Mouse (Mus musculus): ENCODE measurements around the gene Fam178b. TPM values are rescaled to one million over a fixed set of nuclear protein-coding genes. Genes with fewer than 3 reads are reported as not detected.

Gene Fam178b
- polyA plus RNA-seq, 1 experiment = 410 TPM

GRCm38 (mm10) chr1:36559256-36559655 is 123.7 kb downstream of the Fam178b start:
- no peak for TF ChIP-seq CTCF (IDR thresholded peaks at IDR 0.05; ENCODE audit: control insufficient read depth, insufficient read depth, insufficient replicate concordance, low read depth, low read length)
- no peak for TF ChIP-seq POLR2A (IDR thresholded peaks at IDR 0.05; ENCODE audit: control insufficient read depth, low read depth, low read length)
- no peak overlapping the region for H3K4me3 ChIP-seq (ENCODE audit: control insufficient read depth, low read depth, low read length)
- H3K4me1 ChIP-seq (ENCODE audit: control insufficient read depth, insufficient read depth, low read length) = peaks cover 39% of the 10 kb centered on the region
- H3K27me3 ChIP-seq (ENCODE audit: control insufficient read depth, insufficient read depth, low read length) = no peaks in the 10 kb centered on the region; the same call in 1 of the 2 replicates
- H3K27ac ChIP-seq (ENCODE audit: control insufficient read depth, insufficient read depth, low read depth, low read length) = no peak overlapping the region
- H3K36me3 ChIP-seq (ENCODE audit: control insufficient read depth, insufficient read depth, low read length) = no peaks in the 10 kb centered on the region; the same call in 1 of the 2 replicates

GRCm38 (mm10) chr1:36558031-36558993 is 124.7 kb downstream of the Fam178b start, which contains the start of gene Sema4c:
Gene Sema4c, minus strand, starts transcription at chr1:36558349.
- H3K4me1 ChIP-seq (ENCODE audit: control insufficient read depth, insufficient read depth, low read length) = peaks cover 39% of the 10 kb centered on the region
- peak within 1 kb of the TSS; percentile 75 for H3K27ac ChIP-seq (ENCODE audit: control insufficient read depth, insufficient read depth, low read depth, low read length)
- H3K4me3 ChIP-seq (ENCODE audit: control insufficient read depth, low read depth, low read length) = peak within 1 kb of the TSS; percentile 89
- no peaks in the 10 kb centered on the region; the same call in 1 of the 2 replicates for H3K36me3 ChIP-seq (ENCODE audit: control insufficient read depth, insufficient read depth, low read length)
- TF ChIP-seq CTCF (IDR thresholded peaks at IDR 0.05; ENCODE audit: control insufficient read depth, insufficient read depth, insufficient replicate concordance, low read depth, low read length) = no peak
- TF ChIP-seq POLR2A (IDR thresholded peaks at IDR 0.05; ENCODE audit: control insufficient read depth, low read depth, low read length) = peak; percentile 42; the same call in 1 of the 2 replicates
- no peaks in the 10 kb centered on the region; the same call in 1 of the 2 replicates for H3K27me3 ChIP-seq (ENCODE audit: control insufficient read depth, insufficient read depth, low read length)

GRCm38 (mm10) chr1:36557457-36558011 is 125.4 kb downstream of the Fam178b start:
- H3K27ac ChIP-seq (ENCODE audit: control insufficient read depth, insufficient read depth, low read depth, low read length) = peak overlapping the region; percentile 75
- H3K36me3 ChIP-seq (ENCODE audit: control insufficient read depth, insufficient read depth, low read length) = peaks cover 3% of the 10 kb centered on the region
- peak overlapping the region; percentile 89 for H3K4me3 ChIP-seq (ENCODE audit: control insufficient read depth, low read depth, low read length)
- peaks cover 39% of the 10 kb centered on the region for H3K4me1 ChIP-seq (ENCODE audit: control insufficient read depth, insufficient read depth, low read length)
- H3K27me3 ChIP-seq (ENCODE audit: control insufficient read depth, insufficient read depth, low read length) = no peaks in the 10 kb centered on the region; the same call in 1 of the 2 replicates
- TF ChIP-seq CTCF (IDR thresholded peaks at IDR 0.05; ENCODE audit: control insufficient read depth, insufficient read depth, insufficient replicate concordance, low read depth, low read length) (no peak), POLR2A (IDR thresholded peaks at IDR 0.05; ENCODE audit: control insufficient read depth, low read depth, low read length) (no peak)

- TF ChIP-seq POLR2A (IDR thresholded peaks at IDR 0.05; ENCODE audit: control insufficient read depth, low read depth, low read length) (peak; percentile 46; the same call in 1 of the 2 replicates), CTCF (IDR thresholded peaks at IDR 0.05; ENCODE audit: control insufficient read depth, insufficient read depth, insufficient replicate concordance, low read depth, low read length) (peak; percentile 16)
Measured at GRCm38 (mm10) chr1:36556553-36557456, 126.2 kb downstream of the Fam178b start.

GRCm38 (mm10) chr1:36555798-36556395 is 127.1 kb downstream of the Fam178b start:
- Histone ChIP-seq H3K27me3 (ENCODE audit: control insufficient read depth, insufficient read depth, low read length) (no peaks in the 10 kb centered on the region; the same call in 1 of the 2 replicates), H3K4me1 (ENCODE audit: control insufficient read depth, insufficient read depth, low read length) (peaks cover 38% of the 10 kb centered on the region)

More at GRCm38 (mm10) chr1:36556553-36557456, 126.2 kb downstream of the Fam178b start:
- peak overlapping the region; percentile 89 for H3K4me3 ChIP-seq (ENCODE audit: control insufficient read depth, low read depth, low read length)
- peak overlapping the region; percentile 79 for H3K27ac ChIP-seq (ENCODE audit: control insufficient read depth, insufficient read depth, low read depth, low read length)
- H3K27me3 ChIP-seq (ENCODE audit: control insufficient read depth, insufficient read depth, low read length) = no peaks in the 10 kb centered on the region; the same call in 1 of the 2 replicates
- H3K36me3 ChIP-seq (ENCODE audit: control insufficient read depth, insufficient read depth, low read length) = peaks cover 3% of the 10 kb centered on the region
- H3K4me1 ChIP-seq (ENCODE audit: control insufficient read depth, insufficient read depth, low read length) = peaks cover 38% of the 10 kb centered on the region

More at GRCm38 (mm10) chr1:36555798-36556395, 127.1 kb downstream of the Fam178b start:
- Histone ChIP-seq H3K36me3 (ENCODE audit: control insufficient read depth, insufficient read depth, low read length) (peaks cover 4% of the 10 kb centered on the region), H3K27ac (ENCODE audit: control insufficient read depth, insufficient read depth, low read depth, low read length) (peak overlapping the region; percentile 79), H3K4me3 (ENCODE audit: control insufficient read depth, low read depth, low read length) (peak overlapping the region; percentile 89)
- TF ChIP-seq POLR2A (IDR thresholded peaks at IDR 0.05; ENCODE audit: control insufficient read depth, low read depth, low read length) (peak; percentile 22; the same call in 1 of the 2 replicates), CTCF (IDR thresholded peaks at IDR 0.05; ENCODE audit: control insufficient read depth, insufficient read depth, insufficient replicate concordance, low read depth, low read length) (no peak)
